Mouse (Mus musculus): ENCODE results near the gene Ms4a12.

DNA sequence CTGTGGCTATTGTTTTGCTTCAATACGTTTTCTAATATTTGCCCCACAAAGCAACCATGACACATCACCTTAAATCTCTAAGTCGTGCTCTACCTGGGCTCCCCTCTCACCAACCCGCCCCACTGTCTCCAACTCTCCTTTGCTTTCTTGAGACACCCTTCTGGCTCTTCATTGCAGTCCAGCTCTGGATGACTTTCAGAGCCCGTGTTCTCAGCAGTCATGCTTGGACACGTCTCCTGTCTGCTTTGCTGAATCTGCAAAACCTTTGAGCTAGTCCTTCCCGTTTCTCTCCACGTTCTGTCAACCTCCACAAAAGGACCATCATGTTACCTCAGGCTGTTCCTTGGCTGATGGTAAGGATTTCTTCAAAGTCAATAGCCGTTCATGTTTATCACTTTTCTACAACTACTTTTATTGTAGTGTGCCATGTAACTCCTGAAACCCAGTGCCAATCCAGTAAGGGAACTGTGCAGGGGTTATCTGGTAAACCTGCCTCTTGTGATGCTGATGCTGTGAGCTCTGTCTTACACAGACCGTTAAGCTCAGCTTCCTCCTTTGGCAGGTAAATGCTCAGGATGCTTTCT, 32.4 kb upstream of the Ms4a12 start:
- TF ChIP-seq CTCF (IDR thresholded peaks at IDR 0.05; ENCODE audit: low read depth, low read length) (no peak), POLR2A (IDR thresholded peaks at IDR 0.05; ENCODE audit: borderline replicate concordance, low read depth, low read length) (no peak)
